Mouse (Mus musculus) stomach, embryonic 14.5 days (tissue): ENCODE results near the gene Pcca. TPM values are rescaled to one million over a fixed set of nuclear protein-coding genes. Genes with fewer than 3 reads are reported as not detected.
"Not testable (repeated sequence)": the region's sequence is repeated elsewhere in the genome, so short reads cannot be mapped to it uniquely, and the experiment has no call there.

Source experiments
- ATAC-seq: fragments of 200-750 bp; cut with Nextera tagmentation; 2 replicates; pipeline ENCODE4 v1.8.0; 2017; ENCODE audit warnings: low read depth, moderate TSS enrichment; ENCODE audit not compliant: insufficient number of reproducible peaks, insufficient read depth, low FRiP score
- H3K27ac ChIP-seq: fragments of 300-500 bp; sonication (generic); 2 replicates; pipeline ENCODE4 v1.5.1; 2014; ENCODE audit warnings: mild to moderate bottlenecking, low read length, moderate library complexity, mixed read lengths
- H3K27me3 ChIP-seq: fragments of 300-500 bp; sonication (generic); 2 replicates; pipeline ENCODE4 v1.6.1; 2014; ENCODE audit warnings: low read length, control low read depth, mixed read lengths; ENCODE audit not compliant: control insufficient read depth, insufficient read depth
- H3K36me3 ChIP-seq: fragments of 300-500 bp; sonication (generic); 2 replicates; pipeline ENCODE4 v1.6.1; 2014; ENCODE audit warnings: mild to moderate bottlenecking, control low read depth, low read length, moderate library complexity, mixed read lengths; ENCODE audit not compliant: control insufficient read depth, insufficient read depth
- H3K4me1 ChIP-seq: fragments of 300-500 bp; sonication (generic); 2 replicates; pipeline ENCODE4 v1.6.1; 2014; ENCODE audit warnings: low read length, control low read depth, mixed read lengths; ENCODE audit not compliant: control insufficient read depth, insufficient read depth
- H3K4me2 ChIP-seq: fragments of 300-500 bp; sonication (generic); replicated peaks from 2 replicates; pipeline ENCODE4 v1.6.1; 2014; ENCODE audit warnings: low read depth, low read length, control low read depth
- H3K4me3 ChIP-seq: fragments of 300-500 bp; sonication (generic); 2 replicates; pipeline ENCODE4 v1.5.1; 2014; ENCODE audit warnings: low read depth, low read length, control low read depth
- H3K9ac ChIP-seq: fragments of 300-500 bp; sonication (generic); replicated peaks from 2 replicates; pipeline ENCODE4 v1.6.1; 2014; ENCODE audit warnings: low read depth, mild to moderate bottlenecking, control low read depth, low read length, moderate library complexity, mixed read lengths
- H3K9me3 ChIP-seq: fragments of 300-500 bp; sonication (generic); 2 replicates; pipeline ENCODE4 v1.6.1; 2016; ENCODE audit warnings: low read depth, low read length, control low read depth; ENCODE audit not compliant: control insufficient read depth
- WGBS: fragments of 180-500 bp; shearing (Covaris S2); extraction: QIAGEN DNeasy Blood & Tissue Kit; methylation state at CpG from one replicate; pipeline ENCODE4 v1.1.7; 2014; 5-methylcytosine and 5-hydroxymethylcytosine counted together
- polyA plus RNA-seq: library from polyadenylated mRNA; unstranded; fragments of >200 nt; fragmentation: Nextera tagmentation; extraction: Ambion mirVana; gene quantifications from 2 replicates; pipeline ENCODE4 v1.2.1, GENCODE M21; 2014

The Pcca gene
- polyA plus RNA-seq, 1 experiment from 2014 or later: 18.7 TPM

DNA sequence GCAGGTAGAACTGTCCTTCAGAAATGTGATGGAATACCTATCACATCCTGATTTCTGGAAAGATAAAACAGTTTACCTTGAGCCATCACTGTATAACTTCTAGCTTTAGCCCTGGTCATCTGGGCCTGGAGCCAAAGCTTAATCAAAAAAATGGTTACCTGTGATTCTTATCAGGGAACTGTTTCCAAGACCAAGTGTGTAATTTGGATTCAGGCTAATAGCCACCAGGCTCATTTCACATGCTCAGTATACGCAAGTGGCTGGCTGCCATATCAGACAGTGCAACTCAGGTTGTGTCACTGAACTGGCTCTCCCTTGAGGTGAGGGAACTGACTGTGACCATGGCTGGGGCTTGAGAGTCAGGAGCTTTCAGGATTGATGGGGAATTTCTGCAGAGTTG, 14.3 kb downstream of the Pcca start:
- WGBS: 95% methylated on average over 1 of the region's 1 CpGs
- Histone ChIP-seq H3K4me1 (no peaks in the 10 kb centered on the region), H3K4me2 (no peak overlapping the region), H3K36me3 (no peaks in the 10 kb centered on the region), H3K9me3 (no peaks in the 10 kb centered on the region), H3K9ac (no peak overlapping the region), H3K4me3 (no peak overlapping the region), H3K27me3 (no peaks in the 10 kb centered on the region), H3K27ac (no peak overlapping the region)
- no peak for ATAC-seq

DNA sequence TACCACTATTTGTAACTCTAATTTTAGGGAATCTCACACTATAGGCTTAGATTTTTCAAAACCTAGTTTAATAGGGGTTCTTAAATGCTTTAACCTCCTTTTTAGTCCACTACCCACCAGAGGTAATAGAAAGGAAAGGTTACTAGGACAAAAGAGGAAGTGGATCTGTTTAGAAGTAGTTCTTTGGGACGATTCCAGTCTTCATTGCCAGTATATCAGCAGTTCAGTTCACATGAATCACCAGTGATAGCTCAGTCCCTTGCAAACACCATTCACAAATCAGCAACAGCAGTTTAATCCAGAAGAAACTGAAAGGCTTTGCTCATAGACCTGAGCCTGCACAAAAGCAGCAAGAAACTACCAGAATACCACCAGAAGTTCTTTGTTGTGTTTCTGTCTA, 14.8 kb downstream of the Pcca start:
- no peak overlapping the region for H3K9ac ChIP-seq
- H3K27me3 ChIP-seq: no peaks in the 10 kb centered on the region
- H3K4me3 ChIP-seq: no peak overlapping the region
- H3K36me3 ChIP-seq: no peaks in the 10 kb centered on the region
- no peak for ATAC-seq
- no peaks in the 10 kb centered on the region for H3K9me3 ChIP-seq
- H3K4me1 ChIP-seq: no peaks in the 10 kb centered on the region
- H3K4me2 ChIP-seq: no peak overlapping the region
- no peak overlapping the region for H3K27ac ChIP-seq
- 76% methylated on average over 1 of the region's 1 CpGs for WGBS

- Histone ChIP-seq H3K27ac (no peak overlapping the region), H3K27me3 (no peaks in the 10 kb centered on the region), H3K4me1 (no peaks in the 10 kb centered on the region), H3K4me3 (no peak overlapping the region), H3K36me3 (no peaks in the 10 kb centered on the region), H3K9ac (no peak overlapping the region), H3K4me2 (no peak overlapping the region), H3K9me3 (no peaks in the 10 kb centered on the region)
- ATAC-seq: no peak
- 62% methylated on average over 7 of the region's 7 CpGs for WGBS
Observed at GRCm38 (mm10) chr14:122552761-122553445, 18.8 kb downstream of the Pcca start.

DNA sequence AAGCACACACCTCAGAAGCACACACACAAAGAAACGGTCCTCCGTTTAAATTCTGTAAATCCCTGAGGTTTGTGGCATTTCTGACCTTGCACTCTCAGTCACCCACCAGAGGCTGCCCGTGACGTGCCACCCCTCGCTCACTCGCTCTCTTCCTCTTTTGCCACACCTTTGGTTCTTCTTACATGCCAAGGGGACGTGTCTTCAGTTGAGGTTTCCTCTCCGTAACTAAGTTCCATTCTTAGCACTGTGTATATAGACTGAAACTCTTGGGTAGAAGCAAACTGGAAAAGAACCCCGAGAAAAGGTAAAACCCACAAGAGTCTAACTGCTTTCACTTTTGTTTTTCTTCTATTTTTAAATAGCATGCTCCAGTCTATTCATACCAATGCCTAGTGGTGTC, 23.2 kb downstream of the Pcca start:
- ATAC-seq: no peak
- Histone ChIP-seq H3K4me2 (no peak overlapping the region), H3K9me3 (no peaks in the 10 kb centered on the region), H3K27ac (no peak overlapping the region), H3K9ac (no peak overlapping the region), H3K36me3 (no peaks in the 10 kb centered on the region), H3K27me3 (no peaks in the 10 kb centered on the region), H3K4me1 (no peaks in the 10 kb centered on the region), H3K4me3 (no peak overlapping the region)
- WGBS: 87% methylated on average over 9 of the region's 9 CpGs

DNA sequence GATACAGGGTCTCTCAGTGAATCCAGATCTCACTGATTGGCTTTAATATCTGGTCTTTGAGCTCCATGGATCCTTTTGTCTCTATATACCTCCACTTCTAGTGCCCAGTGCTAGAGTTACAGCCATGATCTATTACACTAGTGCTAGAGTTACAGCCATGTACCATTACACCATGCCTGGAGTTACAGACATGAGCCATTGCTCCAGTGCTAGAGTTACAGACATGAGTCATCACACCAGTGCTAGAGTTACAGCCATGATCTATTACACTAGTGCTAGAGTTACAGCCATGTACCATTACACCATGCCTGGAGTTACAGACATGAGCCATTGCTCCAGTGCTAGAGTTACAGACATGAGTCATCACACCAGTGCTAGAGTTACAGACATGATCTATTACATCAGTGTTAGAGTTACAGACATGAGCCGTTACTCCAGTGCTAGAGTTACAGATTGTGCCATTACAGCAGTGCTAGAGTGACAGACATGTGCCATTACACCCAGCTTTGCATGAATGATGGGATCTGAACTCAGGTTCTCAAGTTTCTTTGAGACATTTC, 26.8 kb downstream of the Pcca start:
- not testable (repeated sequence) for H3K4me2 ChIP-seq, H3K27me3 ChIP-seq, H3K36me3 ChIP-seq, H3K27ac ChIP-seq, H3K4me3 ChIP-seq, H3K9me3 ChIP-seq, H3K4me1 ChIP-seq, H3K9ac ChIP-seq, ATAC-seq
- 77% methylated on average over 1 of the region's 1 CpGs for WGBS

- no peak overlapping the region for H3K9ac ChIP-seq
- 85% methylated on average over 9 of the region's 9 CpGs for WGBS
- ATAC-seq: no peak
- no peaks in the 10 kb centered on the region for H3K4me1 ChIP-seq
- H3K9me3 ChIP-seq: no peaks in the 10 kb centered on the region
- no peaks in the 10 kb centered on the region for H3K27me3 ChIP-seq
- H3K4me3 ChIP-seq: no peak overlapping the region
- H3K36me3 ChIP-seq: no peaks in the 10 kb centered on the region
- H3K4me2 ChIP-seq: no peak overlapping the region
- H3K27ac ChIP-seq: no peak overlapping the region
Observed at GRCm38 (mm10) chr14:122570862-122571261, 36.7 kb downstream of the Pcca start.

DNA sequence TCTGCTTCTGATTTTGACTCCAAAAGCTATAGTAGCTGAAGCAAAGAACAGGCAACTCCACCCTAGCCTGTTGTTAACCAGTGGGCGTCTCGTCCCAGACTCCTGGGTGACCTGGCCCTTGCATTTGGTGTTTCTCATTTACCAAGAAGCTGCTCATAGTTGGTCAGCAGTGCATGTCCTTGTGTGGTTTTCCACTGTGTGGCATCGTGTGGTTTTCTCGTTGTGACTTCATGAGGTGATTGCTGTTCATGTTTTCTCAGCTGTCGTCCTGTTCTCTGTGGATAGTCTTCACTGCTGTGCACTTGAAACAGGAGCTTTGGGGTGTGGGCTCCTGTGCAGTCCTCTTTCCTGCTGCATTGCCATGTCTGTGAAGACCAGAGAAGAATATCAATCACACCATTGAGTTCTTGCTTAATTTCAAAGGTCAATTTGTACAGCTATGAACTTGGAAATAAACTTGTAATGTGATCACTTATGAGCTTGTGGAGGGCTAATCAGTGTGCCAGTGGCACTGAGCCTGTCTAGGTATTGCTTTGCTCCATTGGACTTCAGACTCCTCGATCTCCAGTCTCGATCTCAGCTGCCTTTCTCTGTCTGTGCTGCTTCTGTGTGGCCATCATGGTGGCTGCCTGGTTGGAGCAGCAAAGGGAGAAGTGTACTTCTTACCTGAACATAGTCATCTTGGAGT, 40.1 kb downstream of the Pcca start:
- no peak for ATAC-seq
- no peak overlapping the region for H3K4me3 ChIP-seq
- no peaks in the 10 kb centered on the region for H3K9me3 ChIP-seq
- no peaks in the 10 kb centered on the region for H3K4me1 ChIP-seq
- no peak overlapping the region for H3K27ac ChIP-seq
- 82% methylated on average over 7 of the region's 7 CpGs for WGBS
- no peaks in the 10 kb centered on the region for H3K36me3 ChIP-seq
- H3K4me2 ChIP-seq: no peak overlapping the region
- H3K9ac ChIP-seq: no peak overlapping the region
- no peaks in the 10 kb centered on the region for H3K27me3 ChIP-seq

DNA sequence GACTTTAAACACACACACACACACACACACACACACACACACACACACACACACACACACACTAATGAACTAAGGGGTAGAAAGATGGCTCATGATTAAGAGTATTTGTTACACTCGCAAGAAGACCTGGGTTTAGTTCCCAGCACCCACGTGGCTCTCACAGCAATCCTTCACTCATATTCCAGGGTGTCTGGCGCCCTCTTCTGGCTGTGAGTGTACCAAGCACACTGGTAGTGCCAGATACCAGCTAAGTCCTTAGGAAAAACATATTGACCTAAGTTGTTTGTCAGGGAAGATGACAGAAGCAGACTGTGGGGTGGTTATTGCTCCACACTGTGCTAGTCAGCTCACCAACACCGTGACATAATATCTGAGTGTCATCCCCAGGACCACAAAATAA, 43.7 kb downstream of the Pcca start:
- H3K36me3 ChIP-seq: no peaks in the 10 kb centered on the region
- H3K27ac ChIP-seq: no peak overlapping the region
- ATAC-seq: no peak
- no peak overlapping the region for H3K4me3 ChIP-seq
- H3K27me3 ChIP-seq: no peaks in the 10 kb centered on the region
- H3K4me1 ChIP-seq: no peaks in the 10 kb centered on the region
- H3K9ac ChIP-seq: no peak overlapping the region
- no peaks in the 10 kb centered on the region for H3K9me3 ChIP-seq
- 73% methylated on average over 4 of the region's 4 CpGs for WGBS
- H3K4me2 ChIP-seq: no peak overlapping the region
